Mouse (Mus musculus) ES-CJ7 (cell line): Measurements from ENCODE around the gene Traf4.

Experiments
- DNase-seq: peaks from one replicate; pipeline ENCODE4 v3.0.0; 2011; ENCODE audit warnings: low read depth, low spot score

Gene Traf4

GRCm38 (mm10) chr11:78182961-78183844 lies 17.8 kb upstream of the Traf4 start, which contains the start of gene Rpl23a:
Rpl23a (minus strand) TSS chr11:78183584.
- DNase-seq = peak; percentile 98

GRCm38 (mm10) chr11:78182450-78182849 lies 17.1 kb upstream of the Traf4 start:
- no peak for DNase-seq

- no peak for DNase-seq
These were observed 16.5 kb upstream of the Traf4 start for GRCm38 (mm10) chr11:78181830-78182357.

- DNase-seq = no peak
These were observed 14.8 kb upstream of the Traf4 start for GRCm38 (mm10) chr11:78180081-78180761.

- no peak for DNase-seq
These were observed 14.1 kb upstream of the Traf4 start for GRCm38 (mm10) chr11:78179438-78179999.

GRCm38 (mm10) chr11:78178859-78179437 lies 13.6 kb upstream of the Traf4 start:
- DNase-seq = peak; percentile 90

GRCm38 (mm10) chr11:78177903-78178858 lies 12.8 kb upstream of the Traf4 start:
- DNase-seq = peak; percentile 95

- DNase-seq = no peak
These were observed 12.0 kb upstream of the Traf4 start for GRCm38 (mm10) chr11:78177437-78177836.

GRCm38 (mm10) chr11:78176905-78177331 lies 11.5 kb upstream of the Traf4 start:
- DNase-seq = no peak

GRCm38 (mm10) chr11:78176402-78176862 lies 11.0 kb upstream of the Traf4 start, which contains the start of the genes Nek8 and Tlcd1:
Nek8 (minus strand) TSS chr11:78176675.
Tlcd1 (plus strand) TSS chr11:78176711.
- peak; percentile 89 for DNase-seq

- no peak for DNase-seq
These were observed 10.5 kb upstream of the Traf4 start for GRCm38 (mm10) chr11:78175771-78176401.

GRCm38 (mm10) chr11:78174506-78174905 lies 9.1 kb upstream of the Traf4 start:
- no peak for DNase-seq

- no peak for DNase-seq
These were observed 7.5 kb upstream of the Traf4 start for GRCm38 (mm10) chr11:78172748-78173383.

- peak; percentile 73 for DNase-seq
These were observed 6.8 kb upstream of the Traf4 start for GRCm38 (mm10) chr11:78172034-78172747.

- DNase-seq = peak; percentile 85
These were observed 5.9 kb upstream of the Traf4 start for GRCm38 (mm10) chr11:78171328-78171727.

- DNase-seq = no peak
These were observed 4.9 kb upstream of the Traf4 start for GRCm38 (mm10) chr11:78170306-78170705.

- peak; percentile 74 for DNase-seq
These were observed 3.4 kb upstream of the Traf4 start for GRCm38 (mm10) chr11:78168541-78169468.
